Mouse (Mus musculus) gastrocnemius, postnatal 36 days (tissue): Measurements from ENCODE around the gene Abcc3. TPM values are rescaled to one million over a fixed set of nuclear protein-coding genes. Genes with fewer than 3 reads are reported as not detected.

ENCODE experiments used
- total RNA-seq, 2 experiments: library from RNA; stranded (reverse); gene quantifications; 2 replicates each; pipeline ENCODE4 v1.2.3; 2021

Gene Abcc3
- total RNA-seq, 2 experiments from 2014 or later, result 0.47 to 0.48 TPM

Other genes starting within 250 kb of the Abcc3 start
- 100 to 1,000 TPM; 205 to 210 TPM for gene Tob1, start 181.5 kb downstream of the Abcc3 start, total RNA-seq
- gene Wfikkn2, start 147.0 kb downstream of the Abcc3 start, total RNA-seq, result 1 to 10 TPM; 6.4 to 6.6 TPM
- not detected for gene Gm21885, start 111.1 kb downstream of the Abcc3 start, total RNA-seq
- gene Luc7l3, start 71.0 kb downstream of the Abcc3 start, total RNA-seq, result 10 to 100 TPM; 29.6 to 36.5 TPM
- gene Ankrd40, start 65.0 kb downstream of the Abcc3 start, total RNA-seq, result 100 to 1,000 TPM; 195 to 201 TPM
- gene Cacna1g, start 81.2 kb upstream of the Abcc3 start, total RNA-seq, result 1 to 10 TPM; 2.0 to 3.0 TPM
- gene Spata20, start 93.2 kb upstream of the Abcc3 start, total RNA-seq, result not detected
- gene Epn3, start 107.0 kb upstream of the Abcc3 start, total RNA-seq, result under 1 TPM; 0.12 to 0.31 TPM
- not detected for gene Mycbpap, start 128.7 kb upstream of the Abcc3 start, total RNA-seq
- gene Rsad1, start 156.3 kb upstream of the Abcc3 start, total RNA-seq, result 1 to 10 TPM; 3.3 to 3.9 TPM
- gene Chad, start 172.1 kb upstream of the Abcc3 start, total RNA-seq, result 10 to 100 TPM; 14.7 to 16.3 TPM
- 1 to 10 TPM; 2.1 to 3.1 TPM for gene Acsf2, start 208.9 kb upstream of the Abcc3 start, total RNA-seq
- 10 to 100 TPM; 31.3 to 31.4 TPM for gene Lrrc59, start 236.8 kb upstream of the Abcc3 start, total RNA-seq